Mouse (Mus musculus) adrenal gland, postnatal 4 days (tissue): ENCODE results near the gene Ucp3. TPM values are rescaled to one million over a fixed set of nuclear protein-coding genes. Genes with fewer than 3 reads are reported as not detected.

Experiments
- DNase-seq, 2 experiments: peaks; one replicate each; pipeline ENCODE4 v3.0.0; 2021 to 2022; ENCODE audit warnings: low spot score in 2 of 2, mixed read lengths in 2 of 2
- long read RNA-seq, 2 experiments: library from polyadenylated mRNA; stranded (forward); transcript quantifications; one replicate each; pipeline ENCODE4 v2.0.0; 2021
- total RNA-seq, 2 experiments: library from RNA; stranded (reverse); gene quantifications; 2 replicates each; pipeline ENCODE4 v1.2.3; 2021

Gene Ucp3
- 1 to 10 TPM; 2.7 to 3.6 TPM for total RNA-seq
- long read RNA-seq, experiment 1, partial matches to known transcripts = 0 of 2 reads
- long read RNA-seq, experiment 1, other reads (novel, unspliced or antisense) = 1 of 2 reads
- long read RNA-seq, experiment 2, partial matches to known transcripts = 1 of 8 reads
- long read RNA-seq, experiment 2, other reads (novel, unspliced or antisense) = 4 of 8 reads

DNA sequence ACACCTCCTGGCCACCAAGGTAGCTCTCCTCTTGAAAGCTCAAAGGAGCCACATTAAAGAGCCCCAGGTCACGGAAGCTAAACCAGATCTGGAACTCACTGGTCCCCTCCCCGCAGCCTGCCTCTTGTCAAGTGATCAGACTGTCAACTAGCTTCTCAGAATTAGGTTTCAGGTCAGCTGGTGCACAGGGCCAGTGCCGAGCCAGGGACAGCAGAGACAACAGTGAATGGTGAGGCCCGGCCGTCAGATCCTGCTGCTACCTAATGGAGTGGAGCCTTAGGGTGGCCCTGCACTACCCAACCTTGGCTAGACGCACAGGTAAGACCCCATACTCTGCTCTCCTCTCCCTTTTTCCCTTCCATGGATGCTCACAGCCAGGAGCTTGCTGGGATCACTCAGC is at the start of gene Ucp3:
TSS of gene Ucp3 (plus strand) at position 214 of the 400 bp plus-strand sequence.
- DNase-seq = no peak

- DNase-seq = no peak
Observed at GRCm38 (mm10) chr7:100425795-100426194, 47.0 kb upstream of the Ucp3 start.

DNA sequence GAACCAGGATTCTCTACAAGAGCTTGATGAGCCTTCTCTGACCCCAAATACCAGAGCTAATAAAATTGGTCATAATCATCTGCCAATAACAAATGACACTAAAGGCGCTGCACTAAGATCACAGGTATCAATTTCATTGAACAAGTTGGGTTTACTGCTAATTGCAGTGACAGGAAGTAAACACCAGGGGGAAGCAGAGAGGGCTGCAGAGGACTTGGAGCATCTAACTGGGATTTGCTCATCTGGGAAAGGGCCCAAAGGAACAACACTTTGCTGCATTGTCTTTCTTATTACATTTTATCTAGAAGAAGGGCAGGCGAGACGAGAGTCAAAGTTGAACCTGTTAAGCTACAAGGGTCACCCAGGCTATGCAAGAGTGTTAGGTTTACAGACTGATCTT is 43.7 kb upstream of the Ucp3 start:
- peak in 1 of 2 experiments; percentile 17 for DNase-seq

DNA sequence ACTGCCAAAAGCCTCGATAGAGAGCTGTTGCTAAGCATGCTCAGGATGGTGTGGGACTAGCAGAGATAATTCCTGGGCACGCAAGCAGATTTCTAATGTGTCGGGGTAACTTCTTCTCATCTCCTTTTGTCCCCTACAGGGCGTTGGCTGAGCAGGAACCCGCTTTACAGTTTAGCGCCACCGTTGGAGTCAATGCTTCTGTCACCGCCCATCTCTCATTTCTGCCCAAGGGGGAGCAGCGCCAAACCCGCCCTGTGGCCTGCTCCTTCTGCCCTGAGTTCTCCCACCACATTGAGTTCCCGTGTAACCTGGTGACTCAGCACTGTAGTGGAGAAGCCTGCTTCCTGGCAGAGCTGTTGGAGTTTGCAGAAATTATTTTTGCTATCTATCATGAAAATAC is 42.9 kb upstream of the Ucp3 start:
- no peak for DNase-seq

- no peak for DNase-seq
Observed at GRCm38 (mm10) chr7:100431103-100431502, 41.7 kb upstream of the Ucp3 start.

GRCm38 (mm10) chr7:100433295-100433694 is 39.5 kb upstream of the Ucp3 start:
- DNase-seq = no peak

DNA sequence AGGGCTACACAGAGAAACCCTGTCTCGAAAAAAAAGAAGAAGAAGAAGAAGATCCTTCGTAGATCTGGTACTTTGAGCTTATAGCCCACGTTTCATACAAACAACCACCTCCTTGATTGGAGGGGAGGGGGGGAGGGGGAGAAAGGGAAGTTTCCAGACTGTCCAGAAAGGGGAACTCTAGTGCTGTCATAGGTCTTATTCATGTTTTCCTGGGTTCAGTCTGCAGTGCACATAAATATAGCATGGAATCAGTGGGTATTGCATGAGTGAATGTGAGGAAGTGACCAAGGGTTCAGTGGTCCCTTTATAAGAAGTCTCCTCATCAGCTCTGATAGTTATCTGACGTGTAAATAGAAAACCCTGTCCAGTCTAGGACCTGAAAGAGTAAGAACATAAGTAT is 29.1 kb upstream of the Ucp3 start:
- DNase-seq = no peak

DNA sequence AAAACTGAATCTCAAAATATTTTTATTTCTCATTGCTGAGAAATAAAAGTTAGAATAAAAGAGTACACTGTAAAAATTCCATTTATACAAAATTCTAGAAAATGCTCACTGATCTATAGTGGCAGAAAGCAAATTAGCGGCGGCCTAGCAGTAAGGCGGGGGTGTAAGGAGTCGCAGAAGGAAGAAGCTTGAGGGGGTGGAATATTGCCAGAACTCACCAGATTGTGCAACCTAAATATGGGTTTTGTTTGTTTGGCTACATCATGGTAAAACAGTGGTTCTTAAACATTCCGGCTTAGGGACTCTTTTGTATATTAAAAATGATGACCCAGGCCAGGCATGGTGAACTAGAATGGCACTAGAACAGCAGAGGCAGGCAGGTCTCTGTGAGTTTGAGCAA is 26.5 kb upstream of the Ucp3 start:
- DNase-seq = no peak

- DNase-seq = no peak
Observed at GRCm38 (mm10) chr7:100448530-100448929, 24.3 kb upstream of the Ucp3 start.

DNA sequence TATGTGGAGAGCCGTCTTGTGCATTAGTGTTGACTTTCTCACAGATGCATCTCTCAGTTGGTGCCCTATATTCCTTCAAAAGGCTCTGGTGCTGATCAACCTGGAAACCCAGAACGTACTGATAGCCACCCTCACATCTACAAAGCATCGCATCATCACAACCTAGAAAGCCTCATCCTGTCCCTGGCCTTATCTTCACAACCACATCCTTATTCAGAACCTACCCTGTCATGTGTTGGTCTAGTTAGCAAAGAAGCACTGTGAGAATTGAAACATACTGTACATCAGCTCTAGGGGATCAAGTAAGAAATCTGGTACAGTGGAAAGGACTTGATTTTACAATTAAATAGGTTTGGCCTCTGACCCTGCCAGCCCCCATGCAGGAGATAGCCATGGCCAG is 23.8 kb upstream of the Ucp3 start:
- DNase-seq = no peak

GRCm38 (mm10) chr7:100458153-100458552 is 14.6 kb upstream of the Ucp3 start:
- no peak for DNase-seq

GRCm38 (mm10) chr7:100459862-100460261 is 12.9 kb upstream of the Ucp3 start:
- DNase-seq = no peak

DNA sequence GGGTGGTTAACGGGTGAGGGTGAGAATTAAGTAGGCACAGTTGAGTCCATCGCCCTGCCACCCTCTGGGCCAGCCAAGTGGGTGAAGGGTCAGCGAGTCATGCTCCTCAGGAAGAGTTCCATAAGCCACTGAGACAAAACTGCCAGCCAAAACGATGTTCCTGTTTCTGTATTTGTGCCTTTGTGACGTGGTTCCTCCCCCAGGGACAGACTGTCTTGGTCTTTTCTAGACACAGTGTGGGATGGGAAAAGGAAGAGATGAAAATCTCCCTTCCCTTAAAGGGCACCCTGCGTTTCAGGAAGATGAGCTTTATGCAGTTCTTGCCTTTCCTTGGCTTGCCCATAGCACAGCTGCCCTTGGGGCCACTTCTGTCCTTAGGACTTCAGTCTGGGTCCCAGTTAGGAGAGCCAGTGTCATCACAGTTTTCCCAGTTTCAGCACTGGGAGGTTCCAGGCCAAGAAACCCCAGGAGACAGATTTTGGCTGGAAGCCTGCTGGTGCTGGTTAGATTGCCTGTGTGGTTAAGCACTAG is 11.1 kb upstream of the Ucp3 start:
- no peak for DNase-seq

DNA sequence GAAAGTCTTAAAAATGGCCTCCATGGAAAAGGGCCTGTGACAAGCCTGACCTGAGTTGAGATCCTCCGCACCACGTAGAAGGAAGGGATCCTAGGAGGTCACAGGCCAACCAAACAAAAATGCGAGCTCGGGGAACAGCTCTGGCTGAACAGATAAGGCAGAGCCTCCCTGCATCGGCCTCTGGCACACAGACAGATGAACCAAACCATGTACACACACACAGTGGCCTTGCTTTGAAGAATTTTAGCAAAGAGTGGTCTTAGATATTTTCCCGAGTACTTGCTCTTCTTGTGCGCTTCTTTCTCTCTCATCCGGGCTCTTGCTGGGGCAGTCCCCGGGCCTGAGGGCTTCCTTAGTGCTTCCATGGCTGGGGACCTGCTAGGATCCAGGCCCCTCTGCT is 9.6 kb upstream of the Ucp3 start:
- no peak for DNase-seq

DNA sequence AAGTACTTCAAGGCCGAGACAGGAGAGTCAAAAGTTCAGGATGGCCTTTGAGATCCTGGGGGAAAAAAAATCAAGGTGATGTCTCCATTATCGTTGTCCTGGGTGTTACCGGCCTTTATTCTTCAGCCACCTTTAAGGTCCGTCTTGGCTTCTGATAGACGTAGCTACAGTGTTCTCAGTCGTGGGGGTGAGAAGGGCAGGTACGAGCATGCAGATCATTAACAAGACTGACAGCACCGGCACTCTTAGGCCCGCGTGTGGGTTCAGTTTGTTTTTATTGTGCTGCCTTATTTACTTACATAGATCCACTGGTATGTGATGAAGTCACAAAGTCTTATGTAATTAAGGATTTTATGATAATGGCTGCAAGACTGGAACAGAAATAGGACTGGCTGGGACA is 9.0 kb upstream of the Ucp3 start:
- DNase-seq = no peak

DNA sequence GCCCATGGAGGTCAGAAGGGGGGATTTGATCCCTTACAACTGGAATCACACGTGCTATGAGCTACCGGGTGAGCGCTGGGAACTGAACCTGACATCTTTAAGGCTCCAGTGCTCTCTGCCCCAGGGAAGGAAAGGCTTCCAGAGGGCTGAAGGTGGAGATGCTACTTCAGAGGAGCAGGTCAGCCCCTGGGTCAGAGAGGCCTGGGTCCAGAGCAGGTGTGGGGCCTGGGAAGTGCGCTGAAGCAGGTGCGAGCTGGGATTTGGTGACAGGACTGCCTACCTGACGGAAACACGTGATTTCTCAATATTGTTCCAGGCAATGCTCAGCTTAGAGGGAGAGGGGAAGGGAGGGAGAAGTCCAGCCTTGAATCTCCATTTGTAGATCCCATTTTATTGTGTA is 8.5 kb upstream of the Ucp3 start:
- no peak for DNase-seq

DNA sequence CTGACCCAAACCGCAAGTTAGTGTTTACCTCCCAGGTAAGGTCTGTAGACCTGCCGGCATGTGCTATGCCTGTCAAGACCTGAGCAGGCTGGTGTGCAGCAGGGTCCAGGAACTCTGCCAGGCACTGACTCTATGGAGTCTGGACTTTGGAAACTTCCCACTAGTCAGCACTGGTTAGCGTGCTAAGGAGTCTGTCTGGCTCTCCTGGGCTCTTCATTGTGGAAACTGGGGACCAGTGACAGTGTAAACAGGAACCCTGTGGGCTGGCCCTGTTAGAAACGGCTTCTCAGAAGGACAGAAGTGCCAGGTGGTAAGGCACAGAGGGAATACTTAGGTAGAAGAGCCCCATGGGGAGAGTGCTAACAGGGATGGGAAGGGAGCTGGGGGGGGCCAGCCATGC is 7.5 kb upstream of the Ucp3 start:
- no peak for DNase-seq

DNA sequence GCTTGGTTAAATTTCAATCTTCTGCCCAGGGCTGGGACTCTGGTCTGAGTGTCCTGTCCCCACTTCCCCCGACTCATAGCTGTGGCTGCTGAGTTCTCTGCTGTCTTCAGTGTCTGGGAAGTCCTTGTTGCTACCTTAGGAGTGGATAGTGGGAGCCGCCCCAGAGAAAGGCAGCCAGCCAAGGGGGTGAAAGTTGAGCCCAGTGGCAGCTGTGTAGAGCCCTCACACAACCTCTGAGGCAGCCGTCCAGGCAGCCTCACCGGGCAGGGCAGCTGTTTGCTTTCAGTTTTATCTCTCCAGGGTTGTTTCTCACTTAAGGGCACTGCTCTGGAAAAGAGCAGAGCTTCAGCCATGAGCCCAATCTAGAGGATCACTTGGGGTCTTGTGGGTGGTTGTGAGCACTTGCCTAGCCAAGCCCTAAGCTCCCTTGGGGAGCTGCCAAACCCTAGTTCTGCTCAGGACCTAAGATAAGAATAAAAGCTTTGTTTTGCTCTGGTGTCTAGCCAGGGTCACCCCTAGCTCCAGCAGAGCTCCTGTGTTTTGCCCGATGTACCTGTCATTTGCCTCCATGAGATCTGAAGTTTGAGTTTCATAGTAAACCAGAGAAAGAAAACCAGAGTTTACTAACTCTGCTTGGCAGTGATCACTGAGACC is 7.0 kb upstream of the Ucp3 start:
- DNase-seq = peak; percentile 39 to 55

GRCm38 (mm10) chr7:100466781-100467510 is 5.8 kb upstream of the Ucp3 start:
- DNase-seq = no peak

DNA sequence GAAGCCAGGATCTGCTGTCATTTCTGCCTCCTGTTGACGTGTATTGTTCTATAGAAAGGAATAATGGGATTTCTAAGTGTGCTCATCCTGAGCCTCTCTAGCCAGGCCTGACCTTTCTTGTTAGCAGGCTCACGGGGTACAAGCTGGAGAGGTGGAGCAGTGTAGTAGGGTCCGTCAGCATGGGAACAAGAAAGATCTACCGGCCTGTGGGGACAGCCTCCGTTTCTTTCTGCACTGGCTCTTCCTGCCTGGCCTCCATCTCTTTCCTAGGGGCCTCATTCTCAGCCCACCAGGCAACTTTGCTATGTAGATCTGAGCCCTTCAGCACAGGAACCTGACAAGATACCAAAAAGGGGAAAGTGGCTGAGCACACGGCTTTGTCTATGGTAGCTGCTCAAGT is 4.0 kb upstream of the Ucp3 start:
- no peak for DNase-seq

DNA sequence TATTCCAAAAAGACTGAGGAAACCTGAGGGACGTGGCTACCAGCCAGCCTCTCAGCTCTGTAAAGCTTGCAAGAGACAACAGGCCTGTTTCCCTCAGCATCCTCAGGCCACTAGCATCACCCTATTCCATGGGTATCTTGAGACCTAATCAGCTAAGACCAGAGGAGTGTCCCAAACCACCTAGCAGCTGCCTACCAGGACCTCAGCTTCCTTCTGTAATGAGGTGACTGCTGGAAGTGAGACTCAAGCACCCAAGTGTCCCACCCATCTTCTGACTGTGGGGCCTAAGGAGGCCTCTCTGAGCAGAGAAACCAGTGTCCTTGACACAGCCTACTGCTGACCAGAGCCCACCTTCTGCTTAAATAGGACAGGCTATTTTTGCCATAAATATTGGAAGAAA is 3.3 kb upstream of the Ucp3 start:
- DNase-seq = no peak

DNA sequence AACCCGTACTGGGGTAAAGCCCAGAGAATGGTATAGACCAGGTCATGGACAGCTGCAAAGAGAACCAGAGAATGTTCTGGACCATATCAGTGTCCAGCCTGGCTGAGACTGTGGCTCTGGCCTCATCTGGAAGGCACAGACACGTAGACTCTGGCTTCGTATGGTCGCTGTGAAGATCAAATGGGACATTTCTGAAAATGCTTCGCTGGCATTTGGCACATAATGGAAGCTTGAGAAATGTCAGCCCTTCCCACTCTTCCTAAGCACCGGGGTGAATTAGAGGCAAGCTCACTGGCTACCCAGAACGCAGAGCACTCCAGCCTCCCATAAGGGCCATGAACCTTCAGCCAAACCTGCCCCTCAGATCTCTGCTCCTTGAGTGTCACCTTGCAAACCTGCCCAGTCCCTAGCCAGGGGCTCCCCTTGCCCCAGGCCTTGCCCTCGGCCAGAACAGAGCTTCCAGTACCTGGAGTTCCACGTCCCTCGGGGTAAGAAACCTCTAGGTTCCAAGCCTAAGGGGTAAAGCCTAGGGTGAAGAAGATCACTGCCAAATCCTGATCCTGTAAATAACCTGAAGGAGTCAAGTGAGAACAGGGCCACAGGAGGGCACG is 1.9 kb upstream of the Ucp3 start:
- DNase-seq = no peak
